Mouse (Mus musculus) ES-E14 (cell line): ENCODE data around the gene Dcpp3. TPM values are rescaled to one million over a fixed set of nuclear protein-coding genes. Genes with fewer than 3 reads are reported as not detected.
A peak's percentile ranks its signal among the peaks of the same experiment; 100 is the strongest.

ENCODE experiments used
- DNase-seq: peaks from one replicate; pipeline ENCODE4 v3.0.0-alpha.2; 2013; ENCODE audit warnings: low read depth, low spot score
- H3K27ac ChIP-seq: 2 replicates; pipeline ENCODE4 v1.5.1; 2012; ENCODE audit warnings: low read depth, mild to moderate bottlenecking, low read length, moderate library complexity, mixed read lengths; ENCODE audit not compliant: poor library complexity, insufficient read depth, severe bottlenecking
- H3K36me3 ChIP-seq: 2 replicates; pipeline ENCODE4 v1.6.1; 2012; ENCODE audit warnings: mild to moderate bottlenecking, low read length, moderate library complexity, mixed read lengths; ENCODE audit not compliant: control insufficient read depth, poor library complexity, insufficient read depth, severe bottlenecking
- H3K4me1 ChIP-seq, 2 experiments: fragments of 150-350 bp in 1 of 2; sonication (generic) in 1 of 2; 2 replicates each; pipeline ENCODE4 v1.6.1; 2012; ENCODE audit warnings: low read length in 2 of 2, mild to moderate bottlenecking in 1 of 2, mixed read lengths in 1 of 2; ENCODE audit not compliant: control insufficient read depth in 2 of 2, insufficient read depth in 2 of 2, poor library complexity in 1 of 2
- H3K4me3 ChIP-seq, 2 experiments: fragments of 150-350 bp in 1 of 2; sonication (generic) in 1 of 2; 2 replicates each; pipeline ENCODE4 v1.5.1; 2012; ENCODE audit warnings: low read length in 2 of 2, low read depth in 1 of 2, mild to moderate bottlenecking in 1 of 2, mixed read lengths in 1 of 2; ENCODE audit not compliant: insufficient read depth in 1 of 2, poor library complexity in 1 of 2, severe bottlenecking in 1 of 2
- H3K9ac ChIP-seq: 2 replicates; pipeline ENCODE4 v1.6.1; 2012; ENCODE audit warnings: low read depth, mild to moderate bottlenecking, low read length, mixed read lengths; ENCODE audit not compliant: poor library complexity, insufficient read depth, severe bottlenecking
- H3K9me3 ChIP-seq: fragments of 150-350 bp; sonication (generic); 2 replicates; pipeline ENCODE4 v1.6.1; 2012; ENCODE audit warnings: low read depth, mild to moderate bottlenecking, low read length; ENCODE audit not compliant: control insufficient read depth, insufficient read depth
- CHD2 ChIP-seq: IDR thresholded peaks from 2 replicates; pipeline ENCODE4 v1.6.1; 2014; ENCODE audit warnings: mild to moderate bottlenecking, low read depth, low read length, inconsistent platforms
- HCFC1 ChIP-seq: IDR thresholded peaks from 2 replicates; pipeline ENCODE4 v1.6.1; 2012; ENCODE audit warnings: low read length, inconsistent platforms, borderline replicate concordance; ENCODE audit not compliant: insufficient read depth
- MAFK ChIP-seq: IDR thresholded peaks from 2 replicates; pipeline ENCODE4 v1.6.1; 2014; ENCODE audit warnings: mild to moderate bottlenecking, low read depth, low read length, inconsistent platforms; ENCODE audit not compliant: insufficient read depth
- ZC3H11A ChIP-seq: IDR thresholded peaks from 2 replicates; pipeline ENCODE4 v1.6.1; 2012; ENCODE audit warnings: low read depth, mild to moderate bottlenecking, inconsistent platforms, low read length, borderline replicate concordance
- ZNF384 ChIP-seq: IDR thresholded peaks from 2 replicates; pipeline ENCODE4 v1.6.1; 2012; ENCODE audit warnings: low read depth, low read length, inconsistent platforms
- in situ Hi-C, 2 experiments: fragments of 600-800 bp; cut with MboI; formaldehyde crosslinking; loops; one replicate each; pipeline ENCODE4 v1.15.1; 2025; ENCODE audit warnings: low sequenced_read_pairs in 2 of 2, inconsistent platforms in 1 of 2; ENCODE audit not compliant: unreplicated experiment in 2 of 2
- total RNA-seq: library from RNA; depleted of rRNA; stranded (reverse); fragments of 300-350 nt; gene quantifications from 2 replicates; pipeline ENCODE4 v1.2.3, GENCODE M21; 2012

Gene Dcpp3
- total RNA-seq, 1 experiment: not detected

DNA sequence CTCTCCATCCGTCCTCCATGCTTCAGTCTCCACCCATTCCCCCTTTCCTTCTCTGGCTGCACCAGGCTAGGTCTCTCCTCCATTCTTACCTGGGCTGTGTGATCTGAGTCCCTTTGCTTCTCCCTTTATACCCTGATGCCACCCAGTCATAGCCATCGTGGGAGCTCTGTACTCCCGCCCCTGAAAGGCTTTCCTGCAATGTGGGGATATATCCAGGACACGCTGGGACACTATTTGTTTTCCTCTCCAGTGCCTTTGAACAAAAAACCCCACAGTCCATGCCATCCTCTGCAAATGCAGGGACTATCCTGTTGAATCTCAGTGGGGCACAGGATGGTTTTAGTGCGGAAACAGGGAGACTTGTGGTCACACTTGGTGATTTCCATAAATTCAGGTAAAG is 37.9 kb downstream of the Dcpp3 start, which contains the start of gene Sbpl:
Gene Sbpl (minus strand): TSS at position 101 of the 400 bp plus-strand sequence.
- Histone ChIP-seq H3K9me3 (no peaks in the 10 kb centered on the region), H3K36me3 (no peaks in the 10 kb centered on the region), H3K4me3 (no peak within 1 kb of the TSS), H3K27ac (no peak within 1 kb of the TSS), H3K4me1 (no peaks in the 10 kb centered on the region; a peak in 1 of 4 replicates), H3K9ac (no peak within 1 kb of the TSS)
- no peak for DNase-seq
- in situ Hi-C loops: no loop called here
- TF ChIP-seq CHD2 (no peak), MAFK (no peak), ZNF384 (no peak), ZC3H11A (no peak), HCFC1 (no peak)

- no peaks in the 10 kb centered on the region for H3K9me3 ChIP-seq
- H3K4me3 ChIP-seq: no peak overlapping the region
- no peak overlapping the region for H3K9ac ChIP-seq
- peak; percentile 78; the same call in 1 of the 2 replicates for TF ChIP-seq ZC3H11A
- no peak for TF ChIP-seq HCFC1
- no peak for TF ChIP-seq CHD2
- H3K4me1 ChIP-seq: peaks cover 0 to 2% of the 10 kb centered on the region in 2 experiments; a peak in 2 of 4 replicates
- H3K36me3 ChIP-seq: no peaks in the 10 kb centered on the region
- peak; percentile 83 for DNase-seq
- in situ Hi-C loops: no loop called here
- no peak overlapping the region for H3K27ac ChIP-seq
Observed at GRCm38 (mm10) chr17:23960084-23960738, 43.0 kb downstream of the Dcpp3 start.

DNA sequence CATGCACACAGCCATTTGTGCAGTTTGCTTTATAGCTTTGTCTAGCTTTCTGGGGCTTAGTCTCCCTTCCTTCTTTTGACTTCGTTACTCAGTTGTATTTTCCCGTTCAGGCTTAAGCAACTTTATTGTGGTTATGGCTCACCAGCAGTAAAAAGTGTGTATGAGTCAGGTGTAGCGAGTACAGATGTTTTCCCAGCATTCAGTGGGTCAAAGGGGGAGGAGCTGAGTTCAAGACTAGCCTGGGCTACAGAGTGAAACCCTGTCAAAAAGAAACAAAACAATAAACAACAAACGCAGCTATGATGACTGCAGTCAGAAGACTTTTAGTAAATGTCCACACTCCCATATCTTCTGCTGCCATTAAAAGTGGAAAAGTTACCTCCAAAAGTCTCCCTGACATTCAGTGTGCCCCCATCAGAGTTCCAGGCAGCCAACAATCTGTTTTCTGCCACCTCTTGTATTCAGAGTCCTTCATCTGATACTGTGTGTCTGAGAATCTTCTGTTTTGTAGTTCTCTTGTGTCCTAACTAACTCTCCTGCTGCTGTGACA is 44.4 kb downstream of the Dcpp3 start:
- no peaks in the 10 kb centered on the region for H3K36me3 ChIP-seq
- no peak for DNase-seq
- H3K4me3 ChIP-seq: no peak overlapping the region
- no peaks in the 10 kb centered on the region for H3K9me3 ChIP-seq
- no peak overlapping the region for H3K9ac ChIP-seq
- TF ChIP-seq ZNF384: no peak
- TF ChIP-seq HCFC1: no peak
- TF ChIP-seq CHD2: no peak
- no peak for TF ChIP-seq MAFK
- TF ChIP-seq ZC3H11A: no peak
- H3K4me1 ChIP-seq: peaks cover 2 to 3% of the 10 kb centered on the region in 2 experiments; a peak in 2 of 4 replicates
- in situ Hi-C loops: no loop called here
- no peak overlapping the region for H3K27ac ChIP-seq

DNA sequence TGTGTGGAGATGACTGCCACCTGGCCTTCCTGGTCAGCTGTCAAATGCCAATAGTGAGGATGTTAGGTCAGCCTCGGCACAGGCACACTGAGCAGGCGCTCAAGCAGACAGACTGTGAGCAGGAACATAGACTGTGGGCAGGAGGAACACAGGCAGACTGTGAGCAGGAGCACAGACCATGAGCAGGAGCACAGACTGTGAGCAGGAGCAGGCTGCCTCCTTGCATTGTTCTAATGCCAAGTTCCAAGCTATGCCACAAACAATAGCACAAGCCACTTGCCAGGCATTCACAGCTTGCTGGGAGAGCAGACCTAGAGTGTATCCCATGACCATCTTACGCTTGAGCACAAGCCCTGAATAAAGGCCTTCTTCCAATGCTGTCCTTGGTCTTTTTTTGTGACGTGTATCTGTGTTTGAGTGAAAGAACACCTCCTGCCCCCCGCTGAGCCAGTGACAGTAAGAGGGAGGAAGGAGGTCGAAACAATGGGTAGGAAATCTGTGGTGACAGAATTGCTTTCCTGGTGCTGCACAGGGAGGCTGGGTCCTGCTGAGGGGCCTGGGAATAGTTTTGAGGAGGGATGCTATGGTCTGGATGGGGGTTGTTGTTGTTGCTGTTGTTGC is 48.7 kb downstream of the Dcpp3 start:
- no peak overlapping the region for H3K4me3 ChIP-seq
- H3K9ac ChIP-seq: no peak overlapping the region

More for the DNA sequence above, 48.7 kb downstream of the Dcpp3 start:
- Histone ChIP-seq H3K27ac (no peak overlapping the region), H3K9me3 (no peaks in the 10 kb centered on the region), H3K4me1 (peaks cover 2 to 3% of the 10 kb centered on the region in 2 experiments; a peak in 2 of 4 replicates), H3K36me3 (no peaks in the 10 kb centered on the region)
- in situ Hi-C loops: no loop called here
- TF ChIP-seq ZNF384: no peak
- TF ChIP-seq ZC3H11A: no peak
- no peak for TF ChIP-seq HCFC1
- no peak for TF ChIP-seq CHD2
- no peak for TF ChIP-seq MAFK
- no peak for DNase-seq
